ENCODE assay signal across 11 mouse cellular contexts in the genomic region with DNA sequence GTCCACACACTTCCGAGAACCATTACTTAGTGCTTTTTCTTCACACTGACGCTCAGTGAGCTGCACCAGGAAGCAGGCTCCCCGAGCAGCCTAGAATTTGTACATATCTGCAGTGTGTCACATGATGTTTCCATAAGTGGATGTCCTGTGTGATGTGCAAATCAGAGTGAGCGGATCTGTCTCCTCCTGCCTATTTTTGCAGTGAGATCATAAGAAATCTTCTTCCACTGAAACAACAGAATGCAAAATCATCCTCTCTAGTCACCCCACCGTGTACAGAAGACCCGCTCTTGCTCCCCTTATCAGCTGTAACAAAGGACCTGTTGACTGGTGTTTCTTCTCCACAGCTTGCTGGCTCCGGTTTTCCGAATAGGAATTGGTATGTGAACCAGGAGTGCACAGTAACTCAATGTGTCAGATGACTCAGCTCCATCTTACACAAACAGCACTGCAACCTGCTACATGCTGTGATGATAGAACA. TPM values are rescaled to one million over a fixed set of nuclear protein-coding genes. Genes with fewer than 3 reads are reported as not detected.
DNase-seq lines count a peak whose midpoint lies in the region; ATAC-seq and TF ChIP-seq lines count a peak whose summit lies in the region.
"Had no signal": no experiment of that assay in that cellular context is flagged by ENCODE, and none has a peak within 500 bp of the region (broad histone marks: within the 10 kb centered on the region; RNA-seq: fewer than 3 reads in every experiment).

No protein-coding gene starts in this region.

- H3K9ac ChIP-seq in hindbrain, embryonic 13.5 days, result no peak overlapping the region
- no peak overlapping the region for H3K9ac ChIP-seq in hindbrain, embryonic 11.5 days (ENCODE audit: low read depth, low read length)
- H3K9ac ChIP-seq in intestine, embryonic 15.5 days, result no peak overlapping the region
- H3K9ac ChIP-seq in kidney, embryonic 16.5 days (replicated peaks; ENCODE audit: low read length), result no peak overlapping the region
- H3K9ac ChIP-seq: lung, embryonic 15.5 days had no signal

- H3K9me3 ChIP-seq in hindbrain, embryonic 13.5 days, result no peaks in the 10 kb centered on the region
- H3K9me3 ChIP-seq in hindbrain, embryonic 11.5 days (ENCODE audit: control insufficient read depth, low read length), result no peaks in the 10 kb centered on the region
- no peaks in the 10 kb centered on the region for H3K9me3 ChIP-seq in E14TG2a.4 (ENCODE audit: low read length)
- H3K9me3 ChIP-seq in intestine, embryonic 15.5 days, result no peaks in the 10 kb centered on the region
- H3K9me3 ChIP-seq in limb, embryonic 10.5 days (replicated peaks), result no peaks in the 10 kb centered on the region
- H3K9me3 ChIP-seq in kidney, embryonic 16.5 days (ENCODE audit: low read length), result no peaks in the 10 kb centered on the region
- H3K9me3 ChIP-seq: G1E; lung, embryonic 15.5 days had no signal

- no peak overlapping the region for H3K4me3 ChIP-seq in hindbrain, embryonic 13.5 days
- H3K4me3 ChIP-seq in hindbrain, embryonic 11.5 days (ENCODE audit: low read depth, low read length), result no peak overlapping the region
- peak overlapping the region; percentile 35 for H3K4me3 ChIP-seq in E14TG2a.4 (replicated peaks; ENCODE audit: low read length)
- no peak overlapping the region for H3K4me3 ChIP-seq in intestine, embryonic 15.5 days (replicated peaks)
- no peak overlapping the region for H3K4me3 ChIP-seq in limb, embryonic 10.5 days
- H3K4me3 ChIP-seq in kidney, embryonic 16.5 days (ENCODE audit: low read length), result no peak overlapping the region
- H3K4me3 ChIP-seq: lung, embryonic 15.5 days had no signal

- no peaks in the 10 kb centered on the region for H3K27me3 ChIP-seq in hindbrain, embryonic 13.5 days
- no peaks in the 10 kb centered on the region for H3K27me3 ChIP-seq in hindbrain, embryonic 11.5 days (ENCODE audit: control insufficient read depth, insufficient read depth, low read length)
- H3K27me3 ChIP-seq in E14TG2a.4 (ENCODE audit: insufficient read depth, low read length), result no peaks in the 10 kb centered on the region
- H3K27me3 ChIP-seq in intestine, embryonic 15.5 days (replicated peaks), result no peaks in the 10 kb centered on the region
- H3K27me3 ChIP-seq in limb, embryonic 10.5 days (ENCODE audit: low read depth, poor library complexity, severe bottlenecking), result no peaks in the 10 kb centered on the region
- no peaks in the 10 kb centered on the region for H3K27me3 ChIP-seq in kidney, embryonic 16.5 days (ENCODE audit: insufficient read depth, low read length)
- H3K27me3 ChIP-seq: lung, embryonic 15.5 days had no signal

- no peak overlapping the region; the same call in 1 of the 2 replicates for H3K27ac ChIP-seq in hindbrain, embryonic 13.5 days
- H3K27ac ChIP-seq in hindbrain, embryonic 11.5 days (ENCODE audit: low read depth, low read length), result no peak overlapping the region
- H3K27ac ChIP-seq in intestine, embryonic 15.5 days, result no peak overlapping the region
- no peak overlapping the region for H3K27ac ChIP-seq in limb, embryonic 10.5 days
- H3K27ac ChIP-seq in kidney, embryonic 16.5 days (ENCODE audit: low read length), result no peak overlapping the region
- H3K27ac ChIP-seq: lung, embryonic 15.5 days had no signal

- peaks cover 39% of the 10 kb centered on the region for H3K4me1 ChIP-seq in hindbrain, embryonic 13.5 days (replicated peaks)
- no peaks in the 10 kb centered on the region; the same call in 1 of the 2 replicates for H3K4me1 ChIP-seq in hindbrain, embryonic 11.5 days (replicated peaks; ENCODE audit: control insufficient read depth, insufficient read depth, low read length)
- peaks cover 62% of the 10 kb centered on the region for H3K4me1 ChIP-seq in E14TG2a.4 (replicated peaks; ENCODE audit: low read depth, low read length)
- 0 out of 2 replicates have a peak, but pooled peaks cover 3% of the 10 kb centered on the region for H3K4me1 ChIP-seq in intestine, embryonic 15.5 days (replicated peaks)
- H3K4me1 ChIP-seq in limb, embryonic 10.5 days, result peaks cover 22% of the 10 kb centered on the region
- peaks cover 6% of the 10 kb centered on the region; the same call in 1 of the 2 replicates for H3K4me1 ChIP-seq in kidney, embryonic 16.5 days (ENCODE audit: insufficient read depth, low read length)

- WGBS in hindbrain, embryonic 13.5 days, result 66% methylated on average over 8 of the region's 8 CpGs
- WGBS in hindbrain, embryonic 11.5 days, result 78% methylated on average over 8 of the region's 8 CpGs
- WGBS in intestine, embryonic 15.5 days, result 57% methylated on average over 8 of the region's 8 CpGs
- 92% methylated on average over 8 of the region's 8 CpGs for WGBS in limb, embryonic 10.5 days
- 77% methylated on average over 8 of the region's 8 CpGs for WGBS in kidney, embryonic 16.5 days

- peak overlapping the region; percentile 56 for H3K4me2 ChIP-seq in hindbrain, embryonic 13.5 days
- H3K4me2 ChIP-seq in hindbrain, embryonic 11.5 days (replicated peaks; ENCODE audit: low read depth, low read length), result no peak overlapping the region
- no peak overlapping the region for H3K4me2 ChIP-seq in intestine, embryonic 15.5 days (replicated peaks)
- no peak overlapping the region for H3K4me2 ChIP-seq in kidney, embryonic 16.5 days (replicated peaks; ENCODE audit: low read depth, low read length)
- H3K4me2 ChIP-seq: lung, embryonic 15.5 days had no signal

- no peak for DNase-seq in hindbrain, embryonic 11.5 days (ENCODE audit: low spot score)
- DNase-seq in R1 (ENCODE audit: low read depth, low spot score), result peak; percentile 44
- DNase-seq in limb, embryonic 10.5 days (ENCODE audit: low spot score), result no peak
- DNase-seq in ovary, adult 18-20 months (ENCODE audit: low spot score), result no peak
- DNase-seq: kidney, adult 8-10 months had no signal

- peaks cover 3% of the 10 kb centered on the region; the same call in 1 of the 2 replicates for H3K36me3 ChIP-seq in hindbrain, embryonic 13.5 days
- H3K36me3 ChIP-seq in hindbrain, embryonic 11.5 days (ENCODE audit: control insufficient read depth, insufficient read depth, low read length), result no peaks in the 10 kb centered on the region
- no peaks in the 10 kb centered on the region for H3K36me3 ChIP-seq in E14TG2a.4 (ENCODE audit: insufficient read depth, low read length)
- H3K36me3 ChIP-seq in intestine, embryonic 15.5 days, result no peaks in the 10 kb centered on the region
- peaks cover 12% of the 10 kb centered on the region for H3K36me3 ChIP-seq in limb, embryonic 10.5 days
- no peaks in the 10 kb centered on the region for H3K36me3 ChIP-seq in kidney, embryonic 16.5 days (ENCODE audit: insufficient read depth, low read length)
- H3K36me3 ChIP-seq: lung, embryonic 15.5 days had no signal

- ATAC-seq in hindbrain, embryonic 13.5 days (ENCODE audit: low FRiP score), result no peak
- ATAC-seq in hindbrain, embryonic 11.5 days (ENCODE audit: low FRiP score), result no peak
- 0 out of 2 replicates have a peak, but pooled peaks have one; percentile 34 for ATAC-seq in intestine, embryonic 15.5 days
- ATAC-seq in kidney, embryonic 16.5 days (ENCODE audit: low FRiP score, low TSS enrichment), result no peak

- TF ChIP-seq CTCF in E14TG2a.4 (conservative IDR thresholded peaks at IDR 0.05; ENCODE audit: low read length), result no peak

RNA-seq across cellular contexts. Expression of a gene that starts 46.0 kb away (rescaled TPM):
- polyA plus RNA-seq in hindbrain, embryonic 13.5 days (2015; fragmentation: Nextera tagmentation; extraction: Ambion mirVana), result 133 and 140 TPM in 2 replicates
- 64.8 and 70.8 TPM in 2 replicates for polyA plus RNA-seq in hindbrain, embryonic 11.5 days (2014; fragmentation: Nextera tagmentation; extraction: Ambion mirVana)
- polyA plus RNA-seq in intestine, embryonic 15.5 days (2015; fragmentation: Nextera tagmentation; extraction: Ambion mirVana), result 43.1 and 50.0 TPM in 2 replicates
- 62.3 and 76.2 TPM in 2 replicates for polyA plus RNA-seq in limb, embryonic 10.5 days (2016; fragmentation: Nextera tagmentation; extraction: Ambion mirVana)
- 64.8 and 65.4 TPM in 2 replicates for polyA plus RNA-seq in kidney, embryonic 16.5 days (2015; fragmentation: Nextera tagmentation; extraction: Ambion mirVana)
